Mouse (Mus musculus) kidney, postnatal 0 days (tissue): ENCODE data around the gene Cacnb3. TPM values are rescaled to one million over a fixed set of nuclear protein-coding genes. Genes with fewer than 3 reads are reported as not detected.

Experiments
- ATAC-seq: fragments of 200-750 bp; cut with Nextera tagmentation; replicated peaks from 2 replicates; pipeline ENCODE4 v1.8.0; 2017; ENCODE audit warnings: low read depth, moderate number of reproducible peaks, moderate TSS enrichment, moderate library complexity; ENCODE audit not compliant: low FRiP score
- DNase-seq: peaks from one replicate; pipeline ENCODE4 v3.0.0-alpha.2; 2016; ENCODE audit warnings: low spot score
- H3K27ac ChIP-seq: fragments of 300-500 bp; sonication (generic); 2 replicates; pipeline ENCODE4 v1.5.1; 2014; ENCODE audit warnings: mild to moderate bottlenecking
- H3K27me3 ChIP-seq: fragments of 300-500 bp; sonication (generic); 2 replicates; pipeline ENCODE4 v1.6.1; 2014; ENCODE audit warnings: low read length, mixed read lengths; ENCODE audit not compliant: insufficient read depth
- H3K36me3 ChIP-seq: fragments of 300-500 bp; sonication (generic); 2 replicates; pipeline ENCODE4 v1.6.1; 2014; ENCODE audit warnings: low read length, mixed read lengths; ENCODE audit not compliant: insufficient read depth
- H3K4me1 ChIP-seq: fragments of 300-500 bp; sonication (generic); replicated peaks from 2 replicates; pipeline ENCODE4 v1.6.1; 2014; ENCODE audit warnings: antibody characterized with exemption, low read length, mixed read lengths; ENCODE audit not compliant: insufficient read depth
- H3K4me2 ChIP-seq: fragments of 300-500 bp; sonication (generic); 2 replicates; pipeline ENCODE4 v1.6.1; 2014; ENCODE audit warnings: mild to moderate bottlenecking, low read length, moderate library complexity, mixed read lengths
- H3K4me3 ChIP-seq: fragments of 300-500 bp; sonication (generic); replicated peaks from 2 replicates; pipeline ENCODE4 v1.5.1; 2014; ENCODE audit warnings: low read depth, low read length
- H3K9ac ChIP-seq: fragments of 300-500 bp; sonication (generic); 2 replicates; pipeline ENCODE4 v1.6.1; 2014; ENCODE audit warnings: low read depth, low read length
- H3K9me3 ChIP-seq: fragments of 300-500 bp; sonication (generic); replicated peaks from 2 replicates; pipeline ENCODE4 v1.6.1; 2016; ENCODE audit warnings: low read length, inconsistent platforms, mixed read lengths
- CTCF ChIP-seq: IDR thresholded peaks from 2 replicates; pipeline ENCODE4 v1.5.1; 2016; ENCODE audit warnings: antibody characterized with exemption, low read depth, mild to moderate bottlenecking, moderate library complexity
- WGBS: fragments of 180-500 bp; shearing (Covaris S2); extraction: QIAGEN DNeasy Blood & Tissue Kit; methylation state at CpG from one replicate; pipeline ENCODE4 v1.1.7; 2014; 5-methylcytosine and 5-hydroxymethylcytosine counted together
- polyA plus RNA-seq: library from polyadenylated mRNA; unstranded; fragments of >200 nt; fragmentation: Nextera tagmentation; extraction: Ambion mirVana; gene quantifications from 2 replicates; pipeline ENCODE4 v1.2.1, GENCODE M21; 2015

Cacnb3 gene
- polyA plus RNA-seq, 1 experiment from 2014 or later: 19.8 TPM

GRCm38 (mm10) chr15:98681633-98682032 lies 51.0 kb downstream of the Cacnb3 start:
- no peak for ATAC-seq

GRCm38 (mm10) chr15:98683177-98683576 lies 52.5 kb downstream of the Cacnb3 start:
- 45% methylated on average over 10 of the region's 10 CpGs for WGBS
- DNase-seq (no peak), ATAC-seq (no peak)
- no peaks in the 10 kb centered on the region for H3K9me3 ChIP-seq
- H3K9ac ChIP-seq: no peak overlapping the region
- no peak overlapping the region for H3K27ac ChIP-seq
- H3K4me3 ChIP-seq: no peak overlapping the region
- no peaks in the 10 kb centered on the region for H3K27me3 ChIP-seq
- no peak for TF ChIP-seq CTCF
- H3K4me1 ChIP-seq: no peaks in the 10 kb centered on the region
- no peaks in the 10 kb centered on the region for H3K36me3 ChIP-seq
- H3K4me2 ChIP-seq: no peak overlapping the region

More at GRCm38 (mm10) chr15:98681633-98682032, 51.0 kb downstream of the Cacnb3 start:
- WGBS: 77% methylated on average over 7 of the region's 7 CpGs
- Histone ChIP-seq H3K9ac (no peak overlapping the region), H3K4me3 (no peak overlapping the region), H3K36me3 (no peaks in the 10 kb centered on the region), H3K9me3 (no peaks in the 10 kb centered on the region), H3K27ac (no peak overlapping the region), H3K4me1 (peaks cover 7% of the 10 kb centered on the region), H3K4me2 (no peak overlapping the region), H3K27me3 (0 out of 2 replicates have a peak, but pooled peaks cover 4% of the 10 kb centered on the region)
- no peak for TF ChIP-seq CTCF
- DNase-seq: no peak

- WGBS: 82% methylated on average over 1 of the region's 1 CpGs
- no peaks in the 10 kb centered on the region for H3K9me3 ChIP-seq
- H3K27ac ChIP-seq: no peak overlapping the region
- TF ChIP-seq CTCF: no peak
- no peak overlapping the region for H3K4me3 ChIP-seq
- DNase-seq: no peak
- no peak overlapping the region for H3K9ac ChIP-seq
- no peaks in the 10 kb centered on the region for H3K27me3 ChIP-seq
- ATAC-seq: no peak
- H3K4me1 ChIP-seq: no peaks in the 10 kb centered on the region
- no peak overlapping the region for H3K4me2 ChIP-seq
- H3K36me3 ChIP-seq: no peaks in the 10 kb centered on the region
Observed at GRCm38 (mm10) chr15:98683746-98684145, 53.1 kb downstream of the Cacnb3 start.

- H3K9me3 ChIP-seq: no peaks in the 10 kb centered on the region
- H3K4me2 ChIP-seq: no peak overlapping the region
- H3K36me3 ChIP-seq: no peaks in the 10 kb centered on the region
- no peak overlapping the region for H3K27ac ChIP-seq
- H3K4me3 ChIP-seq: no peak overlapping the region
- H3K27me3 ChIP-seq: no peaks in the 10 kb centered on the region
- TF ChIP-seq CTCF: peak; percentile 27; the same call in 1 of the 2 replicates
- DNase-seq (no peak), ATAC-seq (no peak)
- no peaks in the 10 kb centered on the region for H3K4me1 ChIP-seq
- 78% methylated on average over 3 of the region's 3 CpGs for WGBS
- no peak overlapping the region for H3K9ac ChIP-seq
Observed at GRCm38 (mm10) chr15:98685926-98686325, 55.3 kb downstream of the Cacnb3 start.

- DNase-seq (no peak), ATAC-seq (no peak)
- Histone ChIP-seq H3K4me3 (no peak overlapping the region), H3K4me2 (no peak overlapping the region), H3K9ac (no peak overlapping the region), H3K27me3 (no peaks in the 10 kb centered on the region), H3K4me1 (peaks cover 5% of the 10 kb centered on the region; the same call in 1 of the 2 replicates), H3K27ac (no peak overlapping the region), H3K36me3 (no peaks in the 10 kb centered on the region), H3K9me3 (no peaks in the 10 kb centered on the region)
- WGBS: 80% methylated on average over 2 of the region's 2 CpGs
- no peak for TF ChIP-seq CTCF
Observed at GRCm38 (mm10) chr15:98689682-98690081, 59.0 kb downstream of the Cacnb3 start.

- ATAC-seq (no peak), DNase-seq (no peak)
- TF ChIP-seq CTCF: no peak
- Histone ChIP-seq H3K4me3 (no peak overlapping the region), H3K4me1 (peaks cover 9% of the 10 kb centered on the region; the same call in 1 of the 2 replicates), H3K9me3 (no peaks in the 10 kb centered on the region), H3K27ac (no peak overlapping the region), H3K36me3 (no peaks in the 10 kb centered on the region), H3K4me2 (no peak overlapping the region), H3K9ac (no peak overlapping the region), H3K27me3 (no peaks in the 10 kb centered on the region)
- WGBS: 32% methylated on average over 7 of the region's 7 CpGs
Observed at GRCm38 (mm10) chr15:98691486-98692147, 61.0 kb downstream of the Cacnb3 start.
